Comparison of ENCODE assay signal across 7 mouse cellular contexts in genomic region chr1:180330145-180330706, GRCm38 (mm10). TPM values are rescaled to one million over a fixed set of nuclear protein-coding genes. Genes with fewer than 3 reads are reported as not detected.
DNase-seq lines count a peak whose midpoint lies in the region; ATAC-seq and TF ChIP-seq lines count a peak whose summit lies in the region.

TSS of gene Itpkb (plus strand) at chr1:180330485.

- H3K4me3 ChIP-seq in ES-E14 (ENCODE audit: insufficient read depth in 1 of 2, low read depth in 1 of 2, low read length in 2 of 2, poor library complexity in 1 of 2, severe bottlenecking in 1 of 2) (peak within 1 kb of the TSS; percentile 50 to 60), macrophage (ENCODE audit: inconsistent target) (peak within 1 kb of the TSS; percentile 85)
- peak within 1 kb of the TSS; percentile 56 for H3K4me3 ChIP-seq in hindbrain, embryonic 12.5 days

- H3K36me3 ChIP-seq in ES-E14 (ENCODE audit: control insufficient read depth, insufficient read depth, low read length, poor library complexity, severe bottlenecking) (no peaks in the 10 kb centered on the region), macrophage (ENCODE audit: inconsistent target) (peaks cover 13% of the 10 kb centered on the region; the same call in 1 of the 2 replicates)
- H3K36me3 ChIP-seq in hindbrain, embryonic 12.5 days, result no peaks in the 10 kb centered on the region

- WGBS in hindbrain, embryonic 12.5 days, result 3% methylated on average over 19 of the region's 19 CpGs
- WGBS in macrophage (ENCODE audit: missing documents), result 2% methylated on average over 15 of the region's 19 CpGs

- DNase-seq in ES-E14 (ENCODE audit: low read depth, low spot score), result no peak
- peak; percentile 74 to 85 for DNase-seq in adrenal gland, postnatal 36 days
- DNase-seq in forelimb bud, embryonic 11.5 days (ENCODE audit: low read depth, low spot score), result peak; percentile 73
- DNase-seq in left cerebral cortex, adult 8-10 months (ENCODE audit: low spot score in 2 of 2), result no peak
- DNase-seq in spleen, adult 12 weeks (ENCODE audit: low spot score), result peak; percentile 46

- peaks cover 33% of the 10 kb centered on the region for H3K27me3 ChIP-seq in hindbrain, embryonic 12.5 days

- peak within 1 kb of the TSS; percentile 99 for H3K4me2 ChIP-seq in hindbrain, embryonic 12.5 days (replicated peaks)

- peak within 1 kb of the TSS; percentile 38 for H3K9ac ChIP-seq in ES-E14 (ENCODE audit: insufficient read depth, low read depth, low read length, poor library complexity, severe bottlenecking)
- peak within 1 kb of the TSS; percentile 78 for H3K9ac ChIP-seq in hindbrain, embryonic 12.5 days

- in situ Hi-C loops in ES-E14 (cut with MboI; ENCODE audit: low sequenced_read_pairs in 2 of 2, unreplicated experiment in 2 of 2), result no loop called here

- no peaks in the 10 kb centered on the region for H3K9me3 ChIP-seq in ES-E14 (ENCODE audit: control insufficient read depth, insufficient read depth, low read depth, low read length)
- no peaks in the 10 kb centered on the region for H3K9me3 ChIP-seq in hindbrain, embryonic 12.5 days (replicated peaks)

- peaks cover 1 to 4% of the 10 kb centered on the region in 2 experiments; a peak in 1 of 4 replicates for H3K4me1 ChIP-seq in ES-E14 (ENCODE audit: control insufficient read depth in 2 of 2, insufficient read depth in 2 of 2, low read length in 2 of 2, poor library complexity in 1 of 2)
- peaks cover 44% of the 10 kb centered on the region for H3K4me1 ChIP-seq in hindbrain, embryonic 12.5 days

- peak; percentile 17 for ATAC-seq in hindbrain, embryonic 12.5 days (ENCODE audit: low FRiP score)

- H3K27ac ChIP-seq in ES-E14 (ENCODE audit: insufficient read depth, low read depth, low read length, poor library complexity, severe bottlenecking) (no peak within 1 kb of the TSS), macrophage (peak within 1 kb of the TSS; percentile 92)
- peak within 1 kb of the TSS; percentile 71 for H3K27ac ChIP-seq in hindbrain, embryonic 12.5 days

- peaks cover 45% of the 10 kb centered on the region for H3K79me2 ChIP-seq in macrophage (ENCODE audit: inconsistent target)

TF ChIP-seq in ES-E14, 5 proteins besides CTCF, POLR2A, EP300 and RAD21:
- no peak for TF ChIP-seq CHD2 (IDR thresholded peaks at IDR 0.05; ENCODE audit: low read depth, low read length)
- TF ChIP-seq ZNF384 (IDR thresholded peaks at IDR 0.05; ENCODE audit: low read depth, low read length), result peak; percentile 87

RNA-seq across cellular contexts. Expression of gene Itpkb, which starts in this region (rescaled TPM):
- 2.8 and 3.3 TPM in 2 replicates for total RNA-seq in ES-E14 (2012; rRNA removed)
- total RNA-seq in adrenal gland, postnatal 36 days (2021), result 10 to 100 TPM; 58.5 to 71.5 TPM
- 7.7 and 8.3 TPM in 2 replicates for polyA plus RNA-seq in hindbrain, embryonic 12.5 days (2016; fragmentation: Nextera tagmentation; extraction: Ambion mirVana)
- total RNA-seq in left cerebral cortex, adult 8-10 months (2022), result 10 to 100 TPM; 19.7 to 26.2 (median 21.4) TPM
- total RNA-seq in macrophage (2018; cell fraction: chromatin; rRNA removed), result 1,000 to 10,000 TPM in 4 of 26 experiments, 100 to 1,000 TPM in 22; 236 to 1,218 (median 566) TPM
- total RNA-seq in macrophage (2018; cell fraction: cytosol; rRNA removed), result 100 to 1,000 TPM in 10 of 26 experiments, 10 to 100 TPM in 16; 60.5 to 237 (median 89.4) TPM
- total RNA-seq in macrophage (2018; cell fraction: nucleus; rRNA removed), result 100 to 1,000 TPM; 208 to 665 (median 325) TPM
- polyA plus RNA-seq in macrophage (2018), result 43.7 to 63.0 TPM (median 46.1 TPM) in 3 replicates

Comparison
In these comparisons a context has a peak if more than half of its experiments do, and no peak if none do; other contexts are left out.
1. DNase-seq: peak in adrenal gland, postnatal 36 days (2 of 2), forelimb bud, embryonic 11.5 days (single experiment) and spleen, adult 12 weeks (single experiment); none in ES-E14 (single experiment) and left cerebral cortex, adult 8-10 months (0 of 2).
2. Peak in every context shown above with its lines, with median percentiles within 50 percentile points of each other: H3K4me3 ChIP-seq.